Comparison of ENCODE assay signal across 12 mouse cellular contexts in the genomic region with DNA sequence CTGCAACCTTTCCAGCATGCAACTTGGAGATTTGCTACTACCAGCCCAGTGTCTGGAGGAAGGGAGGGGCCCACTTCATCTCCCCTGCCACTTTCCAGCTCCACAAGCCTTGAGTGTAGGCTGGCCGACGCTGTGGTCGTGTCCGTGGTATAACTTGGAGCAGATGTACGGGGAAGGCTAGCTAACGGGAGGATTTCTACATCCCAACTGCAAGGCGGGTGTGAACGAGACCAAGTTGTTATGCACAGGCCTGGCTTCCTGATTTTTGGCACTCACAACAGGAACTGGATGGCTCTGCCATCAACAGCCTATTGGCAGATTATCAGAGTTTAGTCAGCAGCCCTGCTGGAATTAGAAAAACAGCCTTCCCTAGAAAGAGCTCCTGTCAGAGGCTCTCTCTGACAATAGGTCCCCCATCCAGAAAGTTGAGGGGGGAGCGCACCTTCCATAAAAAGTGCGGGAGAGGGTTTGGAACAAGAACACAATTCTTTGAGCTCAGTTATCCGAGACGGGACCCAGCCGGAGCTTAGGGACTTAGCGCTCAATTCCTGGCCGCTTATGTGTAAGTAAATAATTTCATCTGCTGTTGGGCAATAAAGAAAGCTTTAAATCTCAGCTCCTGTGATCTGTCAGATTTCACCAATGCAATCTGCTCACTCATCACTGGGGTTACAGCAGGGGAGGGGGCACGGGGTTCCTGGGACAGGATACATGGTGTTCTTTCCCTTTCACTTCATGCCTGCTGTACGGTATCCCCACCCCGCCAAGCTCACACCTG.
DNase-seq lines count a peak whose midpoint lies in the region; ATAC-seq and TF ChIP-seq lines count a peak whose summit lies in the region.
"Had no signal": no experiment of that assay in that cellular context is flagged by ENCODE, and none has a peak within 500 bp of the region (broad histone marks: within the 10 kb centered on the region; RNA-seq: fewer than 3 reads in every experiment).

No protein-coding gene starts in this region.

- no peak for TF ChIP-seq CTCF in E14TG2a.4 (conservative IDR thresholded peaks at IDR 0.05; ENCODE audit: low read length)
- TF ChIP-seq CTCF in lung, postnatal 0 days (IDR thresholded peaks at IDR 0.05) = no peak
- TF ChIP-seq CTCF in intestine, postnatal 0 days (IDR thresholded peaks at IDR 0.05; ENCODE audit: low read depth) = no peak

- 51% methylated on average over 18 of the region's 18 CpGs for WGBS in hindbrain, embryonic 13.5 days
- 37% methylated on average over 18 of the region's 18 CpGs for WGBS in lung, postnatal 0 days
- 43% methylated on average over 18 of the region's 18 CpGs for WGBS in intestine, postnatal 0 days

- no peaks in the 10 kb centered on the region for H3K9me3 ChIP-seq in E14TG2a.4 (ENCODE audit: low read length)
- no peaks in the 10 kb centered on the region for H3K9me3 ChIP-seq in hindbrain, embryonic 13.5 days
- H3K9me3 ChIP-seq in lung, postnatal 0 days (ENCODE audit: low read length) = no peaks in the 10 kb centered on the region
- no peaks in the 10 kb centered on the region for H3K9me3 ChIP-seq in intestine, postnatal 0 days (ENCODE audit: control insufficient read depth)
- H3K9me3 ChIP-seq: G1E; heart, embryonic 13.5 days; limb, embryonic 12.5 days had no signal

- H3K9ac ChIP-seq in hindbrain, embryonic 13.5 days = 0 out of 2 replicates have a peak overlapping the region, but pooled peaks have one; percentile 26
- no peak overlapping the region for H3K9ac ChIP-seq in lung, postnatal 0 days (replicated peaks; ENCODE audit: low read depth)
- H3K9ac ChIP-seq in intestine, postnatal 0 days (ENCODE audit: low read depth, low read length) = no peak overlapping the region
- H3K9ac ChIP-seq: heart, embryonic 13.5 days; limb, embryonic 12.5 days had no signal

- ATAC-seq in hindbrain, embryonic 13.5 days (ENCODE audit: low FRiP score) = no peak
- ATAC-seq in lung, postnatal 0 days = peak; percentile 69
- ATAC-seq in intestine, postnatal 0 days = no peak
- no peak for ATAC-seq in erythroid progenitor cell, adult 5-6 weeks (replicated peaks; ENCODE audit: low FRiP score, poor library complexity, severe bottlenecking)

- H3K27me3 ChIP-seq in E14TG2a.4 (ENCODE audit: insufficient read depth, low read length) = peaks cover 22% of the 10 kb centered on the region
- H3K27me3 ChIP-seq in hindbrain, embryonic 13.5 days = 0 out of 2 replicates have a peak, but pooled peaks cover 7% of the 10 kb centered on the region
- H3K27me3 ChIP-seq in lung, postnatal 0 days (replicated peaks; ENCODE audit: insufficient read depth, low read length) = no peaks in the 10 kb centered on the region
- 0 out of 2 replicates have a peak, but pooled peaks cover 13% of the 10 kb centered on the region for H3K27me3 ChIP-seq in intestine, postnatal 0 days (replicated peaks; ENCODE audit: control insufficient read depth, insufficient read depth, low read length)

- H3K27ac ChIP-seq in hindbrain, embryonic 13.5 days = peak overlapping the region; percentile 83
- no peak overlapping the region for H3K27ac ChIP-seq in lung, postnatal 0 days (ENCODE audit: low read length)
- no peak overlapping the region for H3K27ac ChIP-seq in intestine, postnatal 0 days (ENCODE audit: low read depth, low read length)
- H3K27ac ChIP-seq: heart, embryonic 13.5 days; limb, embryonic 12.5 days had no signal

- H3K4me2 ChIP-seq in hindbrain, embryonic 13.5 days = peak overlapping the region; percentile 16; the same call in 1 of the 2 replicates
- H3K4me2 ChIP-seq in lung, postnatal 0 days (replicated peaks; ENCODE audit: low read depth, low read length) = no peak overlapping the region
- H3K4me2 ChIP-seq in intestine, postnatal 0 days (replicated peaks; ENCODE audit: low read depth) = no peak overlapping the region
- H3K4me2 ChIP-seq: heart, embryonic 13.5 days; limb, embryonic 12.5 days had no signal

- no peaks in the 10 kb centered on the region for H3K36me3 ChIP-seq in E14TG2a.4 (ENCODE audit: insufficient read depth, low read length)
- H3K36me3 ChIP-seq in hindbrain, embryonic 13.5 days = no peaks in the 10 kb centered on the region
- no peaks in the 10 kb centered on the region for H3K36me3 ChIP-seq in lung, postnatal 0 days (ENCODE audit: insufficient read depth, low read length)
- no peaks in the 10 kb centered on the region for H3K36me3 ChIP-seq in intestine, postnatal 0 days (ENCODE audit: control insufficient read depth, insufficient read depth)
- H3K36me3 ChIP-seq: G1E; heart, embryonic 13.5 days; limb, embryonic 12.5 days had no signal

- H3K4me3 ChIP-seq in E14TG2a.4 (replicated peaks; ENCODE audit: low read length) = peak overlapping the region; percentile 55
- no peak overlapping the region for H3K4me3 ChIP-seq in hindbrain, embryonic 13.5 days
- no peak overlapping the region for H3K4me3 ChIP-seq in lung, postnatal 0 days (ENCODE audit: low read depth, low read length)
- H3K4me3 ChIP-seq in intestine, postnatal 0 days (ENCODE audit: low read depth, low read length) = no peak overlapping the region
- H3K4me3 ChIP-seq: heart, embryonic 13.5 days; limb, embryonic 12.5 days had no signal

- H3K4me1 ChIP-seq in E14TG2a.4 (replicated peaks; ENCODE audit: low read depth, low read length) = peaks cover 93% of the 10 kb centered on the region
- H3K4me1 ChIP-seq in hindbrain, embryonic 13.5 days (replicated peaks) = peaks cover 64% of the 10 kb centered on the region
- no peaks in the 10 kb centered on the region for H3K4me1 ChIP-seq in lung, postnatal 0 days (ENCODE audit: insufficient read depth, low read depth, low read length)
- H3K4me1 ChIP-seq in intestine, postnatal 0 days (replicated peaks; ENCODE audit: control insufficient read depth, insufficient read depth, low read length) = no peaks in the 10 kb centered on the region

- DNase-seq in brain, embryonic 18.5 days (ENCODE audit: low read depth, low spot score) = peak; percentile 49
- peak; percentile 68 for DNase-seq in lung, postnatal 0 days (ENCODE audit: low spot score)
- no peak for DNase-seq in natural killer cell, adult 2 months (ENCODE audit: low spot score in 2 of 2)
- no peak for DNase-seq in spleen, postnatal 4 days (ENCODE audit: low spot score in 2 of 2)
- DNase-seq: thymus, postnatal 14 days had no signal

- TF ChIP-seq EP300 in lung, postnatal 0 days (IDR thresholded peaks at IDR 0.05) = no peak

Comparison
In these comparisons a context has a peak if more than half of its experiments do, and no peak if none do; other contexts are left out.
1. DNase-seq: peak in brain, embryonic 18.5 days (single experiment) and lung, postnatal 0 days (single experiment); none in natural killer cell, adult 2 months (0 of 2) and spleen, postnatal 4 days (0 of 2).